Mouse (Mus musculus) naive thymus-derived CD4-positive, alpha-beta T cell, adult 2 months (primary cell): ENCODE results near the gene Qrfp.
A peak's percentile ranks its signal among the peaks of the same experiment; 100 is the strongest.

ENCODE experiments used
- DNase-seq: peaks from one replicate; pipeline ENCODE4 v3.0.0-alpha.2; 2011; ENCODE audit warnings: low read depth

Gene Qrfp

DNA sequence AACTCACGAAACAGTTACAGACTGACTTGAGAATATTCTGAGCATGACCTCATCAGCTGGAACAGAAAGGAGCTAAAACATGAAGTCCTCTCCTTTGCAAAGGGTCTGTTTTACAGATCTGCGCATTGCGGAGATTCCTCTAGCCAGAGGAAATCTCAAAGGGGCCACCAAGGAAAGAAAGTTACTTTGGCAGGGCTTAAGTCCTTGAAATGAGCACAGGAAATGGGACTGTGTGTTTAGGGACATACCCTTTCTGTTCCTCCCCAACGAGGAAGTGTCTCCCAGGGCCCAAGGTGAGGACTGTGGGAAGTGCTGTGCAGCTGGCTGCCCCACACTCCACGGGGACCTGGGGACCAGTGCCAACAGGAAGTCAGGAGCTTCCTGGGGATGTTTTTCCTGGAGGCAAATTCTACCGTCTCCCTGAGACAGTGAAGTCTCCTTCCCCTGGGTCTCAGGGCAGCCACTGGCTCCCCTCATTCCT is 40.7 kb downstream of the Qrfp start:
- DNase-seq = no peak

DNA sequence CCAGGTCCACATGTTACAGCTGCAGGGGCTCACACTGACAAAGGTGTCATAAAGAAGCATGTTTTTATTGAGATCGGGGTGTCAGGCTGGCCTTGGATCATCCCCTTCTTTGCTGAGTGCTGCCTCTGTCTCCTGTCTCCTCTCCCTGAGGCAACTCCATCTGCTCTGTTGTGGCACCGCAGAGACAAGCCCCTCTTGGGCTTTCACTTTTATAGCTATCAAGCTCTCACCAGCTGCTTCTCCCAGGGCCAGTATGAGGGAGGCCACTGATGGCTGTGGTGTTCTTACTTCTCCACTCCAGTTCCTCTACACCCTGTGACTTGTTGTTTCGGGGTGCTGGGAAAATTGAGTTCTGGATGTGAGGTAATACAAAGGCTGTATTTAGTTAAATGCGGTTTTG is 41.3 kb downstream of the Qrfp start:
- no peak for DNase-seq

DNA sequence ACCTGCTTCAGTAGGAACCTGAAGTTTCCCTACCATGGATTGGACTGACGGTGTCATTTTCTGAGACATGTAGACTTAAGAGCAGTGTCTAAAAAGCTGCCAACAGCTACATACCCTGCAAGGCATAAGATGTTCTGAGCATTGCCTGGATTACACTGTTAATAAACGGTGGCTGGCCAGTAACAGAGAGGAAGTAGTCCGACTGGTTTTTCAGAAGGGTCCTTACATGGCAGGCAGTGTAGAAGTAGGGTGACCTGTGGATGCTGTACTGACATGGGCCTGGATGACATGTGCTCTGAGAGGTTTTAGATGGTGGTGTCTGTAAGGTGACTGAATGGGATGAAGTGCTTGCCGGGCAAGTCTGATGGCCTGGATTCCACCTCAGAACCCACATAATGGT is 42.6 kb downstream of the Qrfp start:
- DNase-seq = no peak

DNA sequence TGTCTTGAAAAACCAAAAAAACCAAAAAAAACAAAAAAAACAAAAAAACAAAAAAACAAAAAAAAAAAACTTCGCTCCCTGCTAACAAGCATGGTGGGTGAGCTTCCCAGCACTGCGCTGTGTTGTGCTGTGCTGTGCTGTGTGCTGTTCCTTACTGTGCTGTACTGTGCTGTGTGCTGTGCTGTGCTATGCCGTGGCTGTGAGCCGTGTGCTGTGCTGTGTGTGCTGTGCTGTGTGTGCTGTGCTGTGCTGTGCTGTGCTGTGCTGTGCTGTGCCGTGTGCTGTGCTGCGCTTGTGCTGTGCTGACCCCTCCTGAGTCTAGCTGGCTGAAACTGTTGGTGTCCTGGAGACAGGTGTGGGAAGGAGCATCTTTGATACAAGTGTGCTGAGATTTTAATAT is 43.3 kb downstream of the Qrfp start:
- no peak for DNase-seq

DNA sequence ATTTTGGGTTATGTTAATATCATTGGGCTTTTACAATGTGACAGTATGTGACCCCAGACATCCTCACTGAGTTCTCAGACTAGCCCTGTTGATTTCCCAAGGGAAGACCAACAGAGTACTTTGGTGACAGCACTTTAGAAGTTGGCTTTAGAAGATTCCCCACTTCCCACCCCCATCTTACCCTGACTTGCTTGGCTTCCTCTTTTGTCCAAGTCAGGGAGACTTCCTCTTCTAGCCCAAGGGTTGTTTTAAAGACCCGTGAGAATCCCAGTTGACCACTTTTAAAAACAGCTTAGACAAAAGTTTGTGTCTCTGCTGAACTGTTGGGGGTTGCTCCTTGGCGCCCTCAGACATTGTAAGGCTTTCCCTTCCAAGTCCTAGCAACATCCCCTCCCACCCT is 47.1 kb downstream of the Qrfp start:
- no peak for DNase-seq

DNA sequence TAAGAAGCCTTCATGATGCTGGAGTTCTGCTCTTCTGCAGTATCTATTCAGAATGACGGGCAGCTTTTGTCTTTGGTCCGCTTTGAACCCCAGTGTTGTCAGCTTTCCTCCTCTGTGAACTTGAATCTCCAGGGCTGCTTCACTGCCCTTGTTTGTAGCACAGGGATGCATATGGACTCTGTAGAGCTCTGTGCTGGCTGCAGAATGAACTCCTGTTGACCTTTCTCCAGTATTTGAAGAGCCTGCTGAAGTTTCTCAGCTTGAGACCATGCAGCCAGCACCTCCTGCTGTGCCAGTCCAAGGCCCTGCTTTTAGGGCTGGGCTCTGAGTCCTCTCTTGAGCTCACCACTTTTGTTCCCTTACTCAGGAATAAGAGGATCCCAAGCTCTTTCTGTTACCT is 47.5 kb downstream of the Qrfp start:
- no peak for DNase-seq

DNA sequence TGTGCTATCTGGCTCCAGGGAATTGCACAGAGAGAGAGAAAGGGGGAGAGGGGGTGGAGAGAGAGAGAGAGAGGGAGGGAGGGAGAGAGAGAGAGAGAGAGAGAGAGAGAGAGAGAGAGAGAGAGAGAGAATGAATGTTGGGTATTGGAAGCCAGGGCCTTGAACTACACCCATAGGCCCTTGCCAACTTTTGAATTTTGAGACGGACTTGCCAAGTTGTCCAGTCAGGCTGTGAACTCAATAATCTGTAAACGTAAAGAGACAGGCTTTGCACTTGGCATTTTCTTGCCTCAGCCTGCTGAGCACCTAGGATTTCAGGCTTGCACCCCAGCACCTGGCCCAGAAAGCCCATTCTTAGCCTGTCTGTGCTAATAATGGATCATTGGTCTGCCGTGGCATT is 48.2 kb downstream of the Qrfp start:
- no peak for DNase-seq

DNA sequence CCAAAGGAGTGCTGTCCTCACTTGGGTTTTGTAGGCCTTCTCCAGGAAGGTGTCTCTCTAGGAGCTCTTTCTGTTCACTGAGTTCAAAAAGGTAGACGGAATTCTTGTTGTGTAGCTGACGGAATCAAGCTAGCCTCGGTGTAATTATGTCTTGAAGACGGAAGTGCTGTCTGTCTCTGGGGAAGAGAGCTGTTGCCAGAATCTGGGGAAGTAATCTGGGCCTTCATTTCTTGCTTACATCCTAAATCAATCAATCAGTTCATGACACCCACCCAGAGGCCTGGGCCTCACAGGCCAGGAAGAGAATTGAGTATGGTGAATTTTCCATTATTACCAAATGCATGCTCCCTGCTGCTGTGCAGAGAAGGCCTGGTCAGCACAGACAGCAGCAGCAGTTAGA is 48.8 kb downstream of the Qrfp start:
- DNase-seq = peak; percentile 42

DNA sequence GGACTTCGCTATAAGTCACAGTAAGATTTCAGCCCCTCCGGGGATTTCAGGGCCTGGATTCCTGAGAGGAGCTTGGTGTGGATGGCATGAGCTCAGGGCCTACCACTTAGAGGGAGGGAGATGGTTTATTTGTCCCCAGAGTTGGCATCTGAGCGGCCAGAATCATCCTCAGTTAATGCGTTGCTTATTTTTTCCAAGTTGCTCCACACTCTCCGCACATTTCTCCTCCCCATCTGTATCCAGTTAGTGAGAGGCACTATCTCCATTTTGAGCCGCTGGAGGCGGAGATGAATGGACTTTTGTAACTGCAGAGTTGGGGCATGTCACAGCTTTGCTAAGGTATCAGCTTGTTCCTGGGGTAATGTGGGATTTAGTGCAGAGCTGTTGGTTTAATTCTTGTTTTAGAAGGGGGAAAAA is 49.3 kb downstream of the Qrfp start:
- DNase-seq = peak; percentile 10

DNA sequence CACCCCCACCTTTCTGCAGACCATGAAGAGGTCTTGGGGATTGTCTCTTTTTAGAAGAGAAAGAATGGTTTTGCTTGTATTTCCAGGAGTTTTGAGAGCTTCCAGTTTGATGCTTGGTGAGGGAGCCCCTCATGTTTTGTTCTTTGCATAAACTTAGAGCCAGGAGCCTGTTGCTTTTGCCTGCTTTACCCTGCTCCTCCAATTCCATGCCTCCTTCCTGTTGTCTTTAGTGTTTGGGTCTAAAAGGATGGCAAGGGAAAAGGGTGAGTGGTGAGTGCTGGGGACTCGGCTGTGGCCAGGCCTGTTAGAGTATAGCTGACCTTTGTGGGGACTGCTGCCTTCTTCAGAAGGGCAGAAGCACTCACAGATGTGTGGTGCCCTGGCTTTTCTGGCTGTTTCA is 49.9 kb downstream of the Qrfp start:
- DNase-seq = peak; percentile 39

DNA sequence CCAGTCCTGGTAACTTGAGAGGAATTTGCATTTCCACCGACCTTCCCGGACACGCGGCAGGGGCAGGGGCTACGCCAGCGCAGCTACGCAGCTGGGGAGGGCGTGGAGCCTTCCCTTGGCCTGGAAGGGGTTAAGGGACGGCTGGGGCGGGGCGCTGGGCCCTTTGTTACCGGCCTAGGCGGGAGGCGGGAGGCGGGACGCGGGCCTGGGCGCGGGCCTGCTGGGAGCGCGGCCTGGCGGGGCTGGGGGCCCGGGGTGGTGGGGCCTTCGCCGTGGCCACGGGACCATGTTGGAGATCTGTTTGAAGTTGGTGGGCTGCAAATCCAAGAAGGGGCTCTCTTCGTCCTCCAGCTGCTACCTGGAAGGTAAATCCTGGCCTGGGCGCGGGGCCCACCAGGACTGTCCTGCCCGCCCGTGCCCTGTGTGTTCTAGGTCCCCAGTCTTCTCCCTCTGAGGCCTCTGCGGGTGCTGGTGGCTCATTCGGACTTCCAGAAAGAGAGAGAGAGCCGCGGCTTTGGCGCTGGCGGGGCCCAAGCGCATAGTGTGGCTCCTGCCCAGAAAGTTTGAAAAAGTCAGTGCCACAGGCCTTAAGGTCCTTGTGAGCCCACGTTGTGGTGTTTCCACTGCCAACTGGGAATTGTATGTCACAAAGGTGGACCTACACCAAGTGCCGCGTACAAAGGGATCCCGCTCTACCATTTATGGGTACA is 50.5 kb downstream of the Qrfp start:
- peak; percentile 74 for DNase-seq

DNA sequence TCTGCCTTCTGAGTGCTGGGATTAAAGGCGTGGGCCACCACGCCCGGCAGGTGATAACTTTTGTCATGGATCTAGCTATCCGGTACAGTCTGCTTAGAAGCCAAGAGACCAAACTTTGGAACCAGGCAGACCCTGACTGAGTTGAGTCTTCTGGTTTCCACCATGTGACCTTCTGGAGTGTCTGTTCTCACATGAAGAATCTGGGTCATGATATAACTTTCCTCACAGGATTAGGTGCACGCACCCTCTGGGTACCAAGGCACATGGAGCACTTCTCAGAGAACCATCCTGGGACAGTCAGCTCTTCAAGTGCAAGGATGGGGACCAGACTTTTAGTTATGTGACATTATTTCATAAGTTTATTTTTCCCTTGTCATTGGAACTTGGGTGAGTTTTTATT is 51.4 kb downstream of the Qrfp start:
- no peak for DNase-seq

DNA sequence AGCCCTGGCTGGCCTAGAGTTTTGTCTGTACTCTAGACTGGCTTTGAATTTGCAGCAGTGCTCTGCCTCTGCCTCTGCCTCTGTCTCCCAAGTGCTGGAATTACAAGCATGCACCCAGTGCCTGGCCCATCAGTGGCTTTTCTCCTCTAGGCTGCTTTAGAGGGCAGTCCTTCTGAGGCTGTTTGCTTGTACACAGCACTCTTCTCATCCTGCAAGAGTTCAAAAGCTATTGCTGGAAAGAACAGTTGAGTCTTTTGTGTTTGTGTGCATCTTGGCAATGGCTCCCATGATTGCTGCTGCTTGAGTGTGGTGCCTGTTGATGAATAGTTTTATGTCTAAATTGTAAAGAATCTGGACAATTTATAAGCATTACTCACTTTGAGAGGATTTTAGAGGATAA is 52.9 kb downstream of the Qrfp start:
- DNase-seq = no peak
